Mouse (Mus musculus): ENCODE data around the gene Anks3. TPM values are rescaled to one million over a fixed set of nuclear protein-coding genes. Genes with fewer than 3 reads are reported as not detected.

Gene Anks3
- polyA plus RNA-seq (2016; fragmentation: Nextera tagmentation; extraction: Ambion mirVana) = 66.8 and 68.2 TPM in 2 replicates

- Histone ChIP-seq H3K9me3 (no peaks in the 10 kb centered on the region), H3K4me1 (peaks cover 19% of the 10 kb centered on the region), H3K4me3 (peak within 1 kb of the TSS; percentile 95), H3K27ac (replicated peaks) (peak within 1 kb of the TSS; percentile 88), H3K4me2 (replicated peaks) (peak within 1 kb of the TSS; percentile 80), H3K9ac (replicated peaks) (peak within 1 kb of the TSS; percentile 81), H3K36me3 (peaks cover 13% of the 10 kb centered on the region), H3K27me3 (no peaks in the 10 kb centered on the region)
- ATAC-seq (ENCODE audit: low FRiP score, low read depth) = peak; percentile 98
- under 1% methylated on average over 74 of the region's 76 CpGs for WGBS
These were observed at the start of gene Anks3 for GRCm38 (mm10) chr16:4963797-4964709. Anks3 (minus strand) TSS chr16:4964205.

- Histone ChIP-seq H3K27ac (replicated peaks) (peak within 1 kb of the TSS; percentile 66), H3K4me3 (peak within 1 kb of the TSS; percentile 54), H3K9me3 (no peaks in the 10 kb centered on the region), H3K36me3 (peaks cover 53% of the 10 kb centered on the region), H3K4me2 (replicated peaks) (peak within 1 kb of the TSS; percentile 79), H3K9ac (replicated peaks) (peak within 1 kb of the TSS; percentile 59), H3K4me1 (peaks cover 23% of the 10 kb centered on the region), H3K27me3 (no peaks in the 10 kb centered on the region)
- ATAC-seq (ENCODE audit: low FRiP score, low read depth) = peak; percentile 100
- 1% methylated on average over 63 of the region's 63 CpGs for WGBS
These were observed 49.2 kb upstream of the Anks3 start, which contains the start of gene Rogdi for GRCm38 (mm10) chr16:5013054-5013838. Rogdi (minus strand) TSS chr16:5013553.

GRCm38 (mm10) chr16:5012036-5013005, 48.3 kb upstream of the Anks3 start:
- H3K9ac ChIP-seq (replicated peaks) = peak overlapping the region; percentile 59
- H3K4me2 ChIP-seq (replicated peaks) = peak overlapping the region; percentile 79
- H3K4me3 ChIP-seq = peak overlapping the region; percentile 54
- H3K36me3 ChIP-seq = peaks cover 44% of the 10 kb centered on the region
- H3K9me3 ChIP-seq = no peaks in the 10 kb centered on the region
- H3K27ac ChIP-seq (replicated peaks) = peak overlapping the region; percentile 66; the same call in 1 of the 2 replicates
- H3K4me1 ChIP-seq = peaks cover 23% of the 10 kb centered on the region
- WGBS = 55% methylated on average over 13 of the region's 13 CpGs
- H3K27me3 ChIP-seq = no peaks in the 10 kb centered on the region
- no peak for ATAC-seq (ENCODE audit: low FRiP score, low read depth)

GRCm38 (mm10) chr16:5011285-5011684, 47.3 kb upstream of the Anks3 start:
- Histone ChIP-seq H3K27ac (replicated peaks) (no peak overlapping the region), H3K4me3 (no peak overlapping the region), H3K27me3 (no peaks in the 10 kb centered on the region), H3K36me3 (peaks cover 34% of the 10 kb centered on the region), H3K9ac (replicated peaks) (no peak overlapping the region), H3K4me2 (replicated peaks) (no peak overlapping the region), H3K4me1 (peaks cover 23% of the 10 kb centered on the region), H3K9me3 (no peaks in the 10 kb centered on the region)
- no peak for ATAC-seq (ENCODE audit: low FRiP score, low read depth)
- 83% methylated on average over 7 of the region's 7 CpGs for WGBS

- H3K4me1 ChIP-seq = peaks cover 23% of the 10 kb centered on the region
- H3K27ac ChIP-seq (replicated peaks) = no peak overlapping the region
- H3K4me2 ChIP-seq (replicated peaks) = no peak overlapping the region
- ATAC-seq (ENCODE audit: low FRiP score, low read depth) = no peak
- no peak overlapping the region for H3K4me3 ChIP-seq
- H3K9me3 ChIP-seq = no peaks in the 10 kb centered on the region
- 0 out of 2 replicates have a peak overlapping the region, but pooled peaks have one; percentile 37 for H3K9ac ChIP-seq (replicated peaks)
- H3K36me3 ChIP-seq = peaks cover 26% of the 10 kb centered on the region
- no peaks in the 10 kb centered on the region for H3K27me3 ChIP-seq
- WGBS = 88% methylated on average over 10 of the region's 10 CpGs
These were observed 46.4 kb upstream of the Anks3 start for GRCm38 (mm10) chr16:5010371-5010935.

- no peak overlapping the region for H3K4me3 ChIP-seq
- H3K9ac ChIP-seq (replicated peaks) = no peak overlapping the region
- peaks cover 23% of the 10 kb centered on the region for H3K4me1 ChIP-seq
- H3K36me3 ChIP-seq = peaks cover 13% of the 10 kb centered on the region
- H3K9me3 ChIP-seq = no peaks in the 10 kb centered on the region
- 83% methylated on average over 12 of the region's 12 CpGs for WGBS
- H3K27ac ChIP-seq (replicated peaks) = no peak overlapping the region
- ATAC-seq (ENCODE audit: low FRiP score, low read depth) = no peak
- no peak overlapping the region for H3K4me2 ChIP-seq (replicated peaks)
- no peaks in the 10 kb centered on the region for H3K27me3 ChIP-seq
These were observed 44.1 kb upstream of the Anks3 start for GRCm38 (mm10) chr16:5008076-5008475.

- no peak overlapping the region for H3K9ac ChIP-seq (replicated peaks)
These were observed 43.5 kb upstream of the Anks3 start for GRCm38 (mm10) chr16:5007492-5007891.

GRCm38 (mm10) chr16:5007067-5007466, 43.1 kb upstream of the Anks3 start, which contains the start of gene Smim22:
Smim22 (plus strand) TSS chr16:5007288.
- Histone ChIP-seq H3K4me3 (no peak within 1 kb of the TSS), H3K4me1 (peaks cover 14% of the 10 kb centered on the region), H3K27me3 (no peaks in the 10 kb centered on the region), H3K27ac (replicated peaks) (no peak within 1 kb of the TSS), H3K9ac (replicated peaks) (no peak within 1 kb of the TSS), H3K36me3 (peaks cover 13% of the 10 kb centered on the region), H3K4me2 (replicated peaks) (no peak within 1 kb of the TSS), H3K9me3 (no peaks in the 10 kb centered on the region)
- ATAC-seq (ENCODE audit: low FRiP score, low read depth) = no peak
- WGBS = 54% methylated on average over 5 of the region's 5 CpGs

More at GRCm38 (mm10) chr16:5007492-5007891, 43.5 kb upstream of the Anks3 start:
- Histone ChIP-seq H3K4me3 (no peak overlapping the region), H3K4me2 (replicated peaks) (no peak overlapping the region), H3K9me3 (no peaks in the 10 kb centered on the region), H3K36me3 (peaks cover 13% of the 10 kb centered on the region), H3K27ac (replicated peaks) (no peak overlapping the region), H3K27me3 (no peaks in the 10 kb centered on the region), H3K4me1 (peaks cover 18% of the 10 kb centered on the region)
- no peak for ATAC-seq (ENCODE audit: low FRiP score, low read depth)
- 61% methylated on average over 6 of the region's 6 CpGs for WGBS

- no peak overlapping the region for H3K27ac ChIP-seq (replicated peaks)
- no peak overlapping the region for H3K9ac ChIP-seq (replicated peaks)
- no peaks in the 10 kb centered on the region for H3K4me1 ChIP-seq
- no peaks in the 10 kb centered on the region for H3K27me3 ChIP-seq
- H3K4me2 ChIP-seq (replicated peaks) = no peak overlapping the region
- H3K4me3 ChIP-seq = no peak overlapping the region
- no peaks in the 10 kb centered on the region for H3K9me3 ChIP-seq
- ATAC-seq (ENCODE audit: low FRiP score, low read depth) = no peak
- H3K36me3 ChIP-seq = no peaks in the 10 kb centered on the region
- WGBS = 71% methylated on average over 3 of the region's 3 CpGs
These were observed 36.6 kb upstream of the Anks3 start for GRCm38 (mm10) chr16:5000611-5001010.

- ATAC-seq (ENCODE audit: low FRiP score, low read depth) = no peak
- H3K9me3 ChIP-seq = no peaks in the 10 kb centered on the region
- no peak overlapping the region for H3K27ac ChIP-seq (replicated peaks)
- H3K9ac ChIP-seq (replicated peaks) = no peak overlapping the region
- H3K27me3 ChIP-seq = no peaks in the 10 kb centered on the region
- no peaks in the 10 kb centered on the region for H3K36me3 ChIP-seq
- H3K4me3 ChIP-seq = no peak overlapping the region
- 87% methylated on average over 1 of the region's 1 CpGs for WGBS
- no peaks in the 10 kb centered on the region for H3K4me1 ChIP-seq
- no peak overlapping the region for H3K4me2 ChIP-seq (replicated peaks)
These were observed 35.0 kb upstream of the Anks3 start for GRCm38 (mm10) chr16:4998984-4999383.

GRCm38 (mm10) chr16:4997553-4997952, 33.5 kb upstream of the Anks3 start, which contains the start of gene Sept12:
Sept12 (minus strand) TSS chr16:4997852.
- no peak for ATAC-seq (ENCODE audit: low FRiP score, low read depth)
- Histone ChIP-seq H3K4me2 (replicated peaks) (no peak within 1 kb of the TSS), H3K36me3 (no peaks in the 10 kb centered on the region), H3K9me3 (no peaks in the 10 kb centered on the region), H3K9ac (replicated peaks) (no peak within 1 kb of the TSS), H3K27ac (replicated peaks) (no peak within 1 kb of the TSS), H3K4me3 (no peak within 1 kb of the TSS), H3K27me3 (no peaks in the 10 kb centered on the region), H3K4me1 (no peaks in the 10 kb centered on the region)
- 64% methylated on average over 3 of the region's 3 CpGs for WGBS

Data from midbrain, embryonic 12.5 days (tissue).